Mouse (Mus musculus): ENCODE measurements around the gene Il2ra. TPM values are rescaled to one million over a fixed set of nuclear protein-coding genes. Genes with fewer than 3 reads are reported as not detected.
"Not testable (repeated sequence)": the region's sequence is repeated elsewhere in the genome, so short reads cannot be mapped to it uniquely, and the experiment has no call there.

Gene Il2ra
- 100 to 1,000 TPM in 2 of 3 experiments, 10 to 100 TPM in 1; 79.6 to 261 (median 234) TPM for polyA plus RNA-seq (2017; shearing (Covaris generic))

DNA sequence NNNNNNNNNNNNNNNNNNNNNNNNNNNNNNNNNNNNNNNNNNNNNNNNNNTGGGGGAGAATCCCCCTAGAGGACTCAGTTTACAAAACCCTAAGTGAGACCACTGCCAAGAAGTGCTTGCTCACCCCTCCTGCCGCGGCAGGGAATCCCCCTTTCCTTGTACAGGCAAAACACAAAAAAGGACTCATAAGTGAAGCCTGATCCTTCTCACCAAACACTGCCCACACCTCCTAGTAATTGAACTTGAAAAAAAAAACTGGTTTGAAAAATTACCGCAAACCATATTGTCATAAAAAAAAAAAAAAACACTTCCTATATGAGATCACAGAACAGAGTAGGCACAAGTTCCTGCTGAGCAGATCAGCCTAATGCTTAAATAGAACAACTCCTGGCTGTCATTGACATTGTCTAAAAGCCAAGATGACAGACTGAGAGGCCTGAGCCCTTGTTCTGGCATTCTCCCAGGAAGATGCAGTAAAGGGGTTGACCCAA, at the start of gene Il2ra:
Gene Il2ra, plus strand, starts transcription at position 357 of the 491 bp plus-strand sequence.
- peak; percentile 76 for ATAC-seq

DNA sequence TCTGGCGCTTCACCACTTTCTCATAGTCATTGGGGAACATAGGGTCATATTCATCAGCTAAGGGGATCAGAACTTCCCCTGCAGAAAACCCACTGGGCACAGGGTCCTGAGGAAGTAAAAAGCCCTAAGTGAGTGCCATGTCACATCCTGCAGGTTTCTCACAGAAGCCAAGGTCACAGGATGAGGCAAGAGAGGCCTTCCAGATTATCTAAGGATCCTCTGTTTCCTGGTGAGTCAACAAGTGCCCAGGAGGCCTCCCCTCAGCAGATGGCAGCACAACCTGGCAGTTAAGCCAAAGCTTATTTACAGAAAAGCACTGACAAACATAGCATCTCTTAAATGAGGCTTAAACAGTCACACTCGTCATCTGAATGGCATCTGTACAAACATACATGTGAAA, 45.9 kb upstream of the Il2ra start:
- no peak for ATAC-seq

DNA sequence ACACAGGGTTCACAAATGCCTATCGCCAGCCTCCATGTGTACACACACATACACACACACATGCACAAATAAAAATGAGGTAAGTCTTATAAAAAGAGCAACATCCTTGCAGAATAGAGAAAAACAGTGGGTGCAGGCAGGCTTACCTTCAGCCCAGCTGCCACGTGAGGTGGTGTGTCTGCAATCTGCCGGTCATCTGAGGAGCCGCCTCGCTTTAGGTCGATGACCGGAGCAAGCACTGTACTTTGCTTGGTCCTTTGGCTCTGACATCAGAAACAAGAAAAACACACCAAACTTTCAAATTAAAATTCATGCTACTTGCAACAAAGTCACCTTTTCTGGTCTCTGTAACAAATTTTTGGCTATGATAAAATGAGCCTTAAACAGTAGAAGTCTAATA, 44.7 kb upstream of the Il2ra start:
- no peak for ATAC-seq

DNA sequence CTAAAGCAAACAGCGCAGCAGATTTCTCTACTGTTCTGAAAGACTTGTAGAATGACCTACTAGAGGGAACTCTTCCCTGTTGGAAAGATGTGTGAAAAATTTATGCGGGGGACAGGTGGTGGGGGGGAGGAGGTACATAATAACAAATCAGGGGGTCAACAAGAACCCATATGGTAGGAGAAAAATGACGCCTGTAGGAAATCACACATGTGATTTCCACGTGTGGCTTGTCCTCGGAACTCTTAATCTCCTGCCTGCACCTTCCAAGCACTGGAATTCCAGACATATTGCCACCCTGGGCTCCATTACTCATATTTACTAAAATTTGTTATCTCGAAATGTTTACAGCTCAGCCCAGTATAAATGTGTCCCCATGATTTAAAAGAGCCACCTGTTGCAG, 40.8 kb upstream of the Il2ra start:
- ATAC-seq = no peak

DNA sequence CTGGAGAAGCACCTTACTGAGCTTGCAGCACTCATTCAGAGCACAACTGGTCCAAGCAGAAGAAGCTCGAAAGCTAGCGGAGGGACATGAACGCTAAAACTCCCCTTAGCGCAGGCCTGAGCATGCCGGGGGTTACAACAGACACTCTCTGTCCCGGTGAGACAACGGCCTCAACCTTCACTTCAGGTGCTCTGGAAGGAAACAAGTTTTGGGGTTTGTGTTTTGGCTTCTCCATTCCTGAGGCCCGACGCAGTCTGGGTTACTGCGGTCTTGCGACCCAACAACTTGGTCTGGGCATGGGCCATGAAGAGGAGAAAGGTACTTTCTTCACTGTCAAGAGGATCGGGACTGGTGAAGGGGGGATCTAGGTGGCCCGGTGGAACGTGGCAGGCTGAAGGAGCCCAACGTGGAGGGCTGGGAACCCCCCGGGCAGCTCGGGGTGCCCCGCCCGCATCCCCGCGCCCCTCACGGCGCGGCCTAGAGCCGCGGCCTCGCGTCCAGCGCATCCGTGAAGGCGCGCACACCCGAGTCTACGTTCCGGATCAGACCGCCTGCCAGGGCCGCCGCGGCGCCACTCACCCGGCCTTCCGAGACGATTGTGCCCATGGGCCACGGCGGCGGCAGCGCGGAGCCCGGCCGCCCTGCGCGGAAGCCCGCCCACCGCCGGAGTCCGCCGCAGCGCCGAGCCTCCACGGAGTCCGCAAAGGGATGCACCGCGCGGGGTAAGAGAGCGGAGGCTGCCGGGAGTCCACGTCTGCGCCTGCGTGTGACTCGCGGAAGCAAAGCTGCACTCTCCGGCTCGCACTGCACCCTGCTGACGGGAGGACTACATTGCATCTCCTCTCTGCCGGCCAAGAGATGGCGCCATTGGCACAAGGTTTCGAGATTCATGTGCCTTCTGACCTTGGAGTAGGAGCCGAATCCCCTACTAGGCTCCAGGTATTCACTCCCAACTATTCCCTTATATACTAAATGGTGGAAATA, 39.8 kb upstream of the Il2ra start:
- ATAC-seq = peak; percentile 99

DNA sequence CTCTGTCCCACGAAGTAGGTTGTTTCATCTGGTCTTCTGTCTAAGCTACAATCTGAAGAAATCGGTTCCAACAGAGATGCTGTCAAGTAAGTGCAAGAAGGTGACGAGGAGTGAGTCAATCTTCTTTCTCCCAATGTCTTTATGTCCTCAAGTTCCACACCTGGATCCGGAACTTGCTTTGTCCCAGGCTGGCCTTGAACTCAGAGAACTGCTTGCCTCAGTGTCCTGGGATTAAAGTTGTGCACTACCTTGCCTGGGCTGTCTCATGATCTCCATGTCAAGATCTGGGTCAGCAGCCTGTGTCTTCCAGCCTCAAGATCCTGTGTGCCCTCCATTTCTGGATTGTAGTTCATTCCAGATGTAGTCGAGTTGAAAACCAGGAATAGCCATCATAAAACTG, 38.6 kb upstream of the Il2ra start, which contains the start of gene Rbm17:
Gene Rbm17, minus strand, starts transcription at position 101 of the 400 bp plus-strand sequence.
- ATAC-seq = no peak

DNA sequence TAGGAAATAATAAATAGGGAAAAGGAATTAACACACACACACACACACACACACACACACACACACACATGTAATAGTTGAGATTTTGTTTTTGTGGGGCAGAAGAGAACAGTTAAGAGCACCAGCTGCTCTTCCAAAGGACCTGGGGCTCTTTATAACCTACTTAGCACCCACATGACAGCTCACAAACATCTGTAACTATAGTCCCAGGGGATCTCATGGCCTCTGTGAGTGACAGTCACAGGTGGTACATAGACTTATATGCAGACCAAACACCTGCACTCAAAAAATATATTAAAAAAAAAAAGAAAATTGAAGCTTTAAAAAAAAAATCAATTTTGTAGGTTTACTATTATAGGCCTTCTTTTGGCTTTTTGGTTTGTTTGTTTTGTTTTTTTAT, 37.7 kb upstream of the Il2ra start:
- no peak for ATAC-seq

DNA sequence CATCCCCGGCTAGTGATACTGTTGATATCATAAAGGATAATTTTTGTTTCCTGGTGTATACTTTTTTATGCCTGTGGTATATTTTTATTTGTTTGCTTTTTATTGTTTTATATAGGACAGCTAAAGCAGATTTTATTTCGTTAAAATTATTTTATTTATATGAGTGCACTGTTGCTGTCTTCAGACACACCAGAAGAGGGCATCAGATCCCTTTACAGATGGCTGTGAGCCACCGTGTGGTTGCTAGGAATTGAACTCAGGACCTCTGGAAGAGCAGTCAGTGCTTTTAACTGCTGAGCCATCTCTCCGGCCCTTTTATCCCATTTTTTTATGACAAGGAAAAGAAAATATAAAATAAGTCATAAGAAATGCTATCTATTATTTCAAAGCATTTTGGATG, 35.9 kb upstream of the Il2ra start:
- ATAC-seq = not testable (repeated sequence)

DNA sequence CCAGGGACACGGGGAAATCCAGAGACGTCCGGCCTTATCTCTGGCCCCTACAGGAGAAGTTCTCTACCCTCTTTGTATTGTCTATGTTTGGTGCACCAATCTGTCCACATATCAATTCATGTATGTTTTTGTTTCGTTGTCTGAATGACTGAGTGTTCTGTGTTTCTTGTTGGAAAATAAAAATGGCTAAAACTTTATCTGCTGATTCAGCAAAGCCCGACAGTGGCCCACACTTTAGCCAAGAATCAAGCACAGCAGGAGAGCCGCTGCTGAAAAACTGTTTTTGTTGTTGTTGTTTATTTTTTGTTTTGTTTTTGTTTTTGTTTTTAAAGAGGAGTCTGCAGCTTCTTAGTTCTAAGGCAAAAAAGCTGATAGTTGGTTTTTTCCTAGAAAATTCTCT, 29.7 kb upstream of the Il2ra start:
- ATAC-seq = not testable (repeated sequence)

DNA sequence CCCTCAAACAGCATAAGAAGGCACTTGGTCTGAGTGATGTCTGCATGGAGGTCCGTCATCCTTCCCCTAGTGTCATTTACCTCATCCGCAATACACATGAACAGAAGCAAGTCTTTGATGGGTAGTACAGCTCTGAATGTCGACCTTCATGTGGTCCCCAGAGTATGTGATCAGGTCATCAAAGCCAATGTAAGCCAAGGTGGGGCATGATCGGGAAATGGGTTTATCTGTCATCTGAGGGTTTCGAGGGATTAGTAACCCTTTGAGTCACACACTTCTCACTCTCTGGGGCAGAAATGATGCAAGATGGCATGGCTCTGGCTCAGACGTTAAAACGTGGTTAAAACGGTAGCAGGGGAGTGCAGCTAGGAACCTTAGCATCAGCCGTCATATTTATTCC, 25.8 kb upstream of the Il2ra start:
- ATAC-seq = peak; percentile 31

DNA sequence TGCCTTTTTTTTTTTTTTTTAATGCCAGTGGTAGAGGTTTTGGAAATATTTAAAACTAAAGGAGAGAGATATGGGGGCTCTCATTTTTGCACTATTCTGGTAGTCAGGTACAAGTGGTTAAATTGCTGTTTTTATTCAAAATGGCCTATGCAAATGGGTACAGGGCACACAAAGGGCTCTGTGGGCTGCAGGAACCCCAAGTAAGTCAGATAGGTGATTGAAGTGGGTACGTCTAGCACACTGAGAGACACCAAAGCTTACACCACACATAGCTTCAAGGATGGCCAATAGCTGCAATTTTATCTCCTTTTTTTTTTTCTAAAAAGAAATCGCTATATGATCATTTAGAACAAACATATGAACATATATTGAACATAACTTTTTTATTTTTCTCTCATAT, 23.0 kb upstream of the Il2ra start:
- ATAC-seq = peak; percentile 51

DNA sequence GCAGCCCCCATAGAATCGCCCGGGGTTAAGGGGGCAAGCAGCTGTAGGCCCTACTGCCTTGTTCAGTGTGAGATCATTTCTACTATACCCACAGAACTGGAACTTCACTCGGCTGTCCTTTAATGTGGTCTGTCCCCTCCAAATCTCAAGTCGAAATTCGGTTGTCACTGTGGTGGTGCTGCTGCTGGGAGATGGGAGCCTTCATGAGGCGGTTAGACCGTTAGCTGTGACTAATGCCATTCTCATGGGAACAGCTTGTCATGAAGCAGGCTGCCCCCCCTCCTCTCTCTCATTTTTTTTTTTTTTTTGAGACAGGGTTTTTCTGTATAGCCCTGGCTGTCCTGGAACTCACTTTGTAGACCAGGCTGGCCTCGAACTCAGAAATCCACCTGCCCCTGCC, 19.4 kb upstream of the Il2ra start:
- ATAC-seq = no peak

DNA sequence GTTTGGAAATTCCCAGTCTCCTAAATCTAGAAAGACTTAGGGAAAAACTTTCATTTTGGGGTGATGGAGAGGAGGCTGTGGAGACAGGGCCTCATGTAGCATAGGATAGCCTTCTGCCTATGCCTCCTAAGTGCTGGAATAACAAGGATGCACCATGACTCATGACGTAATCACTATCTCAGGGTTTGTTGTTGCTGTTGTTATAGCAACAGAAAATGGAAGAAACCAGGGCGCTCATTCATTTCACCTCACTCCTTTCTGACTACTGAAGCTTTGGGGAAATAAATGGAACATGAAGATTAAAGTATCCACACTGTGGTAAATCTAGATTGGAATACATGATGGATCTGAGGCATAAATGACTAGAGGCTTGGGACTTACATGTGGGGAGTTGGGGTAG, 18.9 kb upstream of the Il2ra start:
- ATAC-seq = no peak

DNA sequence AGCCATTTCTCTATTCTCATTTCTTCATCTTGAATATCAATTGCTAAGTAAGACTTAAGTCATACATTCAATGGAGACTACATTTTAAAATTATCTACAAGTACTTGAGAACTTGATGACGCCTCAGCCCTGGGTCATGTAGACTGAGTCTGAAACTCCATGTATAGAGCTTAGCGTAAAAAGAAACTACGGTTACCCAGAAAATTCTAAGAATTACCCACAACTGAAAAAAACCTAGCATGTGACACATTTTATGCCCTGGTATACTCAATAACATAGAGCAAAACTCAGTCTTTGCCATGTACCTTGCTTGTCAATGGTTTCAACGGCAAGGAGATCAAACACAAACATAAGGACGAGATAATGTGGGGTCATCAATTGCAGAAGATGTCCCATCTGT, 16.7 kb upstream of the Il2ra start, which contains the start of gene Gm17490:
Gene Gm17490, minus strand, starts transcription at position 375 of the 400 bp plus-strand sequence.
- ATAC-seq = peak; percentile 41

DNA sequence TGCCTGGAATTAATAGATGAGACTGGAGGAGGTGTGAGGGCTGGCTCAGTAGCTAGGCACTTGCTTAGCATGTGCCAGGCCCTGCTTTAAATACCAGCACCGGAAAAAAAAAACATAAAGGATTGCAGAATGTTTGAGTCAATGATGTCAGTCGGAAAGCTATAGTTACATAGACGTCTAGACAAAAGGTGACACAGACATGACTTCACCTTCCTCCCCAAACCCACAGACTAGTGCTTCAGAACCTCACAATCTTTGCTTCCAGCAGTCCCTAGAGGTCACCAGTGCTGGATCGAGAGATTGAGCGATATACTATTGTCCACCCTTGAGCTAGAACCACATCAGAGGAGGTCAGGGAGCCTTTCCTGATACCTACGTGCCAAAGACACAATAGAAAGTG, 7.6 kb upstream of the Il2ra start:
- peak; percentile 53 for ATAC-seq

DNA sequence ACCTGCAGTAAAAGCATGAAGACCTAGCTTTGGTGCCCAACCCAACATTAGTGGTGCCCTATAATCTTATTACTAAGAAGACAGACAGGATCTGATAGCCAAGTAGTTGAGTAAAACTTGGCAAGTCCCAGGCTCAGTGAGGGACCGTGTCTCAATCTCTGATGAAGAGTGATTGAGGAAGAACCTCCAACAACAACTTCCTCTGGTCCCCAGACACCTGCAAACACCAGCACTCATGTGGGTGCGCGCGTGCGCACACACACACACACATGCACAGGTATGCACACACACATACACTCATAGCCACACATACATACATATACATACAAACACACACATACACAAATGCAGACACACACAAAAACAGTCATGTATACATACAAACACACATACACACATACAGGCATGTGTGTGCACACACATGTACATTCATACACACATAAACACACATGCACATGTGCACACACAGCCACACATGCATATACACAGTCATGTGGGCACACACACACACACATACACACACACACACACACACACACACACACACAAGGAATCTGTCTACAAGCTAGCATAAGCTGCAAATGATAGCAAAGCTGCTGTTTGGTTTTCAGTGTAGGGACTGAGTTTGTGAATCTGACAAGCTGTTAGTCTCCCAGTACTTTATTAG, 7.0 kb upstream of the Il2ra start:
- ATAC-seq = peak; percentile 23

DNA sequence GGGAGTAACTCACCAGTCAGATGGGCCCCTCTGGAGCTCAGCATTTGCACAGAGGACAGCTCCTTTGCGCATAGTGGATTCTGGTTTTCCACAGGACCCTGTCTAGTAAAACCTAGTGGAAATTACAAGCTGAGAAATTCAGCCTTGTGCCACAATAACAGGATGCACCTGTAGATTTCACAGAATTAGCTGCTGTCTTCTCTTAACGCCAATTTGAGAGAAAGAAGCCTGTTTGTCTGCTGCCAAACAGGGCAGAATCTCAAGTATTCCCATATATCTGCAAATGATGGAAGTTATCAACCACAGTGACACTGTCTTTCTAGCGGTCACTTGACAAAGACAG, 6.5 kb upstream of the Il2ra start:
- ATAC-seq = peak; percentile 52

DNA sequence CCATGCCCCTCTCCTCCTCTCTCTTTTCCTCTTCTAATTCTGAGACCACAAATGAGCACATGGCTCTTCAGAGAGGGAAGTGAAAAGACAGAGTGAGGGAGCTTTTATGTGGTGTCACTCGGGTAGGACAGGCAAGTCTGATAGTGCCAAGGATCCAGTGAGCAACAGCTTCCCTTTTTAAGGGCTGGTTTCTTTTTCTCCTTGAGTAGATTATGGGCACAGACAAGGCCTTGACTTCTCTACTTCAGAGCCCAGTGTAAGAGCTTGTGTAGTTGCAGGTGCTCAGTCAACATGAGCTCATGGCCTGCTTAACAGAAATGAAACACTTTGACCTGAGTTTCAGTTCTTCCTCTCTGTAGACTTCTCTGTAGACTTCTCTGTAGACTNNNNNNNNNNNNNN, 5.5 kb upstream of the Il2ra start:
- ATAC-seq = peak; percentile 38

DNA sequence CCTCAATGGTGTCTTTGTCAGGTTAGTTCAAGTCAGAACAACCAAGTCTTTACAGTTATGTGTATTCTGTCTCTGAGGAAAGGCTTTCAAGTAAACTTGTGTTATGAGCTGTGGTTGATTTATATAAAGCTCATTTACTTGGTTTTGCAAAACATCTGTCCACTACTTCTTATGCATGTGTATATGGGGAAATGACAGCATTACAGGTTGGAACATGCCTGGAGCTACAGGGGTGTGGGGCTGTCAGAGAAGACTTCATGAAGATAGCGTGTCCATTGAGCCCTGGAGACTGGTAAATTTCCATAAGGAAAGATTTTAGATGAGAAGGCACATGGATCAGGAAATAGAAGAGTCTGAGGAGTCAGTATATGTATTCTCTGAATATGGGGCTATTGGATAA, 1.4 kb downstream of the Il2ra start:
- ATAC-seq = no peak

DNA sequence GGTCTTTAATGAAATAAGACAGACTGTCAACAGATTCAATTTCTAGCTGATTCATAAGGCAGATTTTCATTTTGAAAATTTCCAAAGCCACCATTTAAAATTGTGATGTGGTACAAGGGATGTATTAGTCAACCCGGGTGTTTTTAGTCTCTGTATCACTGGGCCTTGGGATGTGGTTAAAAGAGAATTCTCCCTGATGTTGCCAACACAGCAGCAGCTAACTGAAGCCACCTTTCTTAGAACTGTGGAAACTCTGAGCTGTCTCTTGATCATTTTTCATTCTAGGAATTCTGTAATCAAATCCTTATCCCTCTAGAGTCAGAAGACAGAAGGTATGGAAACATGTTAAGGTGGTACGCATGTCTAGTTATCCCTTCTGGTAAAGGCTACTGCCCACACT, 2.7 kb downstream of the Il2ra start:
- peak; percentile 55 for ATAC-seq

DNA sequence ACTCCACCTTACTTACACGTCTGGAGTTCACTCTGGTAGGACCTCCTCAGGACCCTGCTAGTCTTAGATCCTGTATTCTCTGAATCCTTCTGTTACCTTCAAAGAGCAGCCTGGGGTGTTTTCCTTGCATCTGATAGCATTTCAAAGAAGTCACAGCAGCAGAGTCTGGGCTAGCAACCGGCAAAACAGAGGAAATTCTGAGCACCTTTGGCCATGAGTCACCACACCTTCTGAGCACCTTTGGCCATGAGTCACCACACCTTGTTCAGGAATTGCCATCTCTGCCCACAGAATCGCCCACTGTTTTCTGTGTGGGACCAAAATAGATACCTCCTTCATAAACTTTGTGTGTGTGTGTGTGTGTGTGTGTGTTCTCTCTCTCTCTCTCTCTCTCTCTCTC, 8.9 kb downstream of the Il2ra start:
- ATAC-seq = peak; percentile 9

DNA sequence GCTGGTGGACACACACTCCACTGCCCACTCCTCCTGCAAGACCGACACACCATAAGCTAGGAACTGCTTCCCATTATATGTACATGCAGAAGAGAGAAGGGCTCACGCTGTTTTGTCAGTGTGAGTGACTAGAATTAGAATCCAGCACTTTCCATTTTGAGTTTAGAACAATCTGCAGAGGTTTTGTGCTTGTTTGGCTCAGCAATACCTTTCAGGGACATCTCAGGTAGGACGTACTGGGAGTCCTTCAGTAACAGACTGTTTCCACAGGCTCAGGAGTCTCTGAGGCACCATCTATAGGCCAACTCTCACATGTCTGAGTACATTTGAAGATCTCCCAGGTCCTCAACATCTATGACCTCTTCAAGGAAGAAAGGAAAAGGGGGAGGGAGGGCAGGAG, 9.6 kb downstream of the Il2ra start:
- no peak for ATAC-seq

DNA sequence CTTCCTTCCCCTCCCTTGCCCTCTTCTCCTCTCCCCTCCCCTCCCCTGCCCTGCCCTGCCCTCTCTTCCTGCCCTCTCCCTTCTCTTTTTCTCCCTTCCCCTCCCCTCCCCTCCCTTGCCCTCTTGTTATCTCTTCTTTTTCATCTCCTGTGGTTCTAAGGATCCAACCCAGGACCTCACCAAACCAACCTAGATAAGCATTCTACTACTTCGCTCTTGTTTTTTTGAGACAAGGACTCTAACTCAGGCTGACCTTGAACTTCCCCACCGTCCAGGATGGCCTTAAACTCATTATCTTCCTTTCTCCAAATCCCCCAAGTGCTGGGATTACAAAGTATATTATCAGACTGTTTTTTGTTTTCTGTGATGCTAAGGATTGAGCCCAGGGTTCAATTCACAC, 10.2 kb downstream of the Il2ra start:
- no peak for ATAC-seq

DNA sequence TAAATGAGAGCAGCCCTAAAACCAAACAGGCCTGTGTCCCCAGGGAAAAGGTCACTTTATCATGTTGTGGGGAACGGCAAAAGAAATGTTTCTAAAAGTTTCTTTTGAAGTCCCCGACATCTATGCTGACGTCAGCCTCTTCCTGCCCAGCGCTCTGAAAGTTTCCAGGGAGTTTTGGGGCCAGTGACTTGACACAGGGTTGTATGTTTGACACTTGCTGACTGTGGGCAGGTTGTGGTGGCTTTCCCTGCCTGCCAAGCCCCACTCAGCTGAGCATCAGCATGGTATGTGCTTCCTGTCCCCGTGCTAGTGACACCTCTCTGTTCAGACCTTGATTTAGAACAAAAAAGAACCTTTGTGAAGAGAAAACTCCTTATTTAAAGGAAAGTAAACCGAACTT, 10.7 kb downstream of the Il2ra start:
- ATAC-seq = peak; percentile 77

Measured in inflammation-experienced regulatory T-cells, adult 6 months (primary cell).